Mouse (Mus musculus): ENCODE results near the gene Dcaf8.

The Dcaf8 gene

DNA sequence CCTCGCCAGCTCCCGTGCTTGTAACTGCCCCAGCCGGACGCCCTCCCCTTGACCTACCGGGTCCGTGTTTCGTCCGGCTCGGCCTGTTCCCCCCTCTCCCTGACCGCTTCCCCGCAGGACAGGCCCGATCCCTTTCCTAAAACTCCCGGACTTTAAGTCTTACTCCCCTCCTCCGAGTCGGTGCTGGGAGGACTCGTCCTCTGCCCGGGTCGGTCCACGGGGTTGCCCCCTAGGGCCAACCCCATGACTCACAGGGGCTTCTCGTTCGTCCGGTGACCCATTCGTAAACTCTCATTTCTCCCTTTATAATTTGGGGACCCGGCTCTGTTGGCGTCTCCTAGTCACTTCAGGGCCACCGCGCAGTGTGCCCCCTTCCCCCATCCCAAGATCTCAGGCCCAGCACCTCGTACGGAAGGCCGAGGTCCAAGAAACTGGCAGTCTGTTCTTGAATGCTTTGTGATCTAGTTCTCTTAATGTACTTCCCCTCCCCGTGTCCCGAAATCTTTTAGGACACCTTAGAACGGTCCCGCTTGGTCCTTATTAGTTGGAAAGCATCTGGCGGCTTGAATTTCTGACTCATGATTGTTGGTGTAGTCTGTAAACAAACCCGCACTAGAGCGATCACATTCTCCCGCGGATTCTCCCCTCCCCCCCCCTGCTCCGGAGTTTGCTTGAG is 533 bp downstream of the Dcaf8 start:
- peak; percentile 59 to 63 for DNase-seq

DNA sequence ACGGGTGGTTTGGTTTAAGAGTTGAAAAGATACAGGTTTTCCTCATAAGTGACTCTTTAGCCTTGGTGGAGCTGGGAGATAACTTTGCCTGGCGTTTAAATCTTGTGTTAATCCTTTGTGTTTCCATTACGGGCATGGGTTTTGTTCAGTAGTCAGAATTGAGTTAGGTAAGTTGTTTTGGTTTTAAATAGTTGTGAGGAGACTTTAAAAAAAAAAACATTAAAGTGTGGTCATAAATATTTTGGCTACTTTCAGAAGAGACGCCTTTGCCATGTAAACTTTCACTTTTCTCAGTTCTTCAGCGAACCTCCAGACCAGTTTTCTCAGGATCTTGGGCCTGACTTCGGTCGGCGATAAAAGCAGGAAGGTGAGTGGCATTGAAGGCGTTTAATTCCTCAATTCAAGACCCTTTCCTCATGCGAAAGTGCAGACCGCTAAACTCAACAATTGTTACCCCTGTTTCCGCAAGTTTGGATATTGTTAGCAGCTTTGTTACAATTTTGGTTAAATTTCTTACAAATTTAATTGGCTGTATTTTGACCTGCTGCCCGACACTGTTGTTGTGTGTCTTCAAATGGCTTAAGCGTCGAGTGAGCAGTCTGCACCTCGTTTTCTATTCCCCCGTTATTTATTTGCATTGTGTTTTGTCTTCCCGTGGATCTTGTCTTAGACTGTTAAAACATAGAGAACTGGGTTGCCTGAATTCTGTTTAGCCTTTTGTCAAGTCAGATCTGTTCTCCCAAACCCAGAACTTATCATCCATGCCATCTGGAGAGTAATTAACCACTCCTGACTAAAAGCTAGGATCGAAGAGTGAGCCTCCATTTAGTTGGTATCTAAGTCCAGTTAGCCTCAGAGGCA is 1.3 kb downstream of the Dcaf8 start:
- peak; percentile 12 to 22 for DNase-seq

- no peak for DNase-seq
These were observed 6.7 kb downstream of the Dcaf8 start for GRCm38 (mm10) chr1:172154536-172154935.

DNA sequence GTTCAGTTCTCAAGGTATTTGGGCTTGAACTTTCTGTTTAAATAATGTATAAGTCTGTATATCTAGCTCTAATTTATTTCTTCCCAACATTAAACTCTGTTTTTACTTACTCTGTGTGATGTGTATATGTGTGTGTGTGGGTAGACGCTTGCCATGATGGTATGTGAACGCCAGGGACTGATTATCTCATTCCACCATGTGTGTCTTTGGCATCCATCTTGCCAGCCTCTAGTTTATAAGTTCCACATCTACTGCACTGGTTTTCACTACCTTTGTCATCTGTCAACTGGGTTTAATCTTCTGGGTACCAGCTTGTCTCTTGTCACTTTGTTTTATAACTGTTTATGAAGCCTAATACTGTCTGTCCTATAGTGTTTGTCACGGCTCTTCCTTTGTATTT is 7.6 kb downstream of the Dcaf8 start:
- no peak for DNase-seq

- DNase-seq = no peak
These were observed 12.1 kb downstream of the Dcaf8 start for GRCm38 (mm10) chr1:172159970-172160369.

DNA sequence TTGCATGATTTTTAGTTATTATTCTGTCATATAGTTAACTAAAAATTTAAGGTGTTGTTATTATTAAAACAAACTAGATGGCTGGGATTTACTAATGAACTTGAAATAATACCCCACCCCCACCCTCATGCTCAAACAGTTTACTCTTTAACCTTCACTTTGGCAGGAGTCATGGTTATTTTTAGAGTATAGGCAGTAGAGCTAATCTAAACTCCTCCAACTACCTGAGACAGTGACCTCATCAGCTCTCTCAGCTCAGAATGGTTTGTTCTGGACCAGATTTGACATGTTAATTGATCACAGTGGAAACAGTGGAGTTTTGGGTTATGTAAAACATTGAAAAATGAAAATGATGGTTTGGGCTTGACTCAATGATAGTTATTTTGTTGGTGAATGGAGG is 12.6 kb downstream of the Dcaf8 start:
- no peak for DNase-seq

DNA sequence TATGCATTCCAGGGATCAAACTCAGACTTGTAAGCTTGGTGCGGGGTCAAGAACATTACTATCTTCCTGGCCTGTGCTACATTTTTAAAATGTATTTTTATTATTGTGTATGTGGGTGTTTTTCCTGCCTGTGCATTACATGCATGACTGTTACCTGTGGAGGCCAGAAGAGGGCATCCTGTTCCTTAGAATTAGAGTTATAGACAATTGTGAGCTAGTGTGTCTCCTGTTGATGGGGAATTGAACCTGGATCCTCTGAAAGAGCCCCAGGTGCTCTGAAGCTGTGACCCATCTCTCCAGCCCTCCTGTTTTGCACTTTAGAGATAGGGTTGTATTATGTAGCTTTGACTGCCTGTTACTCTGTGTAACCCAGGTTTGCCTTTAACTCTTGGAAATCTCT is 14.1 kb downstream of the Dcaf8 start:
- peak; percentile 49 to 63 for DNase-seq

- no peak for DNase-seq
These were observed 15.1 kb downstream of the Dcaf8 start for GRCm38 (mm10) chr1:172162959-172163358.

DNA sequence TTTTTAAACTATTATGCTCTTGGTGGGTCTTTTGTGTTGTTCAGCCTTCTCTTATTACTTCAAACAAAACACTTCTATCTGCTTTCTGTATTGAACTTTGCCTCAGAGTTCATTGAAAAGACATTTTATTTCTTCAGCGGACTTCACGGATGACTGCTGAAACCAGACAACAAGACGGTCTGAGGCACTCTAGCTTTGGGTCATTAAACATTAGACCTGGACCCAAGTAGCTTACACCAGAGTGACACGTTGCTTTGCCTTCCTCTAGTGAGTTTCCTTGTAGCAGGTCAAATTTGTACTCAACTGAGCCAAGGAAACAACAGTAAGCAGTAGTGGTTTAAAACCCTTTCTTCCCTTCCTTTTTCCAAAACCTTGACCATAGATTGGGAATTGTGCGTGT is 20.0 kb downstream of the Dcaf8 start:
- DNase-seq = no peak

- DNase-seq = no peak
These were observed 21.9 kb downstream of the Dcaf8 start for GRCm38 (mm10) chr1:172169809-172170208.

DNA sequence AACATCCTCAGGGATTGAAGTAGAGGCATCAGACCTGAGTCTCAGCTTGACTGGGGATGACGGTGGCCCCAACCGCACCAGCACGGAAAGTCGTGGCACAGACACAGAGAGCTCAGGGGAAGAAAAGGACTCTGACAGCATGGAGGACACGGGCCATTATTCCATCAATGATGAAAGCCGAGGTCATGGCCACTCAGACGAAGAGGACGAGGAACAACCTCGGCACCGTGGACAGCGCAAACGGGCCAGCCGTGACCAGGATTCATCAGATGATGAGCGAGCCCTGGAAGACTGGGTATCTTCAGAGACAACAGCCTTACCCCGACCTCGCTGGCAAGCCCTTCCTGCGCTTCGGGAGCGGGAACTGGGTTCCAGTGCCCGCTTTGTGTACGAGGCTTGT is 24.5 kb downstream of the Dcaf8 start:
- DNase-seq = no peak

DNA sequence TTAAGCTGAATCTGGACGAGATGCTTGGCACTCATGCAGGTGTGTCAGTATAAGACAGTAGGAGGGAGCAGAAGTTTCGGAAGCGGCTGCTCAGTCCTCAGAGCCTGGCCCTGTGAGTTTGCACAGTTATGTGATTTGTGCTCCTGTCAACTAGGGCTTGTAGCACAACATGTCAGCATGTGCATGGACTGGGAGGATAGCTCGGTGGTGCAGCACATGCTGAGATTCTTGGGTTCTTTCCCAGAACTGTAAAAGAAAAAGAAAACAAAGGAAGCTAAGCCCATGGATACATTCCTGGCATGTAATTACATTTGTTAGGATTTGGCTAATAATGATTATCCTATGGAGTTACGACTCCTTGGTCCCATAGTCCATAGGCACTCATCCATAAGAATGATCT is 25.3 kb downstream of the Dcaf8 start:
- no peak for DNase-seq

DNA sequence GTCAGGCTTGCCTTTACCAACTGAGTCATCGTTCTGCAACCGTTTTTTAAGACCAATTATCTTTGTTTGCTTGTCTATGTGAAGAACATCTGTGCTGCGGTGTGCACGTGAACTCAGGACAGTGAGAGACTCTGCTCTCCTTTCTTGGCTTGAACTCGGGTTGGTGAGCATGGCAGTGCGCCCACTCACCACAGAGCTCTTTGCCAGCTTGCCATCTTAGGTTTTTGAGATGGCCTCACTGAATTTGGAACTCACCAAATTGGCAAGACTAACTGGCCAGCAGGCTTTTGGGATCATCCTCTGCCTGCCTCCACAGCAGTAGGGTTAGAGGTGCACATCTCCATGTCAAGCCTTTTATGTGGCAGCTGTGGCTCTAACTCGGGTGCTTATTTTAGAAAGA is 29.9 kb downstream of the Dcaf8 start:
- no peak for DNase-seq

GRCm38 (mm10) chr1:172179102-172179501 is 31.2 kb downstream of the Dcaf8 start:
- no peak for DNase-seq

- no peak for DNase-seq
These were observed 33.0 kb downstream of the Dcaf8 start for GRCm38 (mm10) chr1:172180881-172181280.

- no peak for DNase-seq
These were observed 33.9 kb downstream of the Dcaf8 start for GRCm38 (mm10) chr1:172181777-172182176.

DNA sequence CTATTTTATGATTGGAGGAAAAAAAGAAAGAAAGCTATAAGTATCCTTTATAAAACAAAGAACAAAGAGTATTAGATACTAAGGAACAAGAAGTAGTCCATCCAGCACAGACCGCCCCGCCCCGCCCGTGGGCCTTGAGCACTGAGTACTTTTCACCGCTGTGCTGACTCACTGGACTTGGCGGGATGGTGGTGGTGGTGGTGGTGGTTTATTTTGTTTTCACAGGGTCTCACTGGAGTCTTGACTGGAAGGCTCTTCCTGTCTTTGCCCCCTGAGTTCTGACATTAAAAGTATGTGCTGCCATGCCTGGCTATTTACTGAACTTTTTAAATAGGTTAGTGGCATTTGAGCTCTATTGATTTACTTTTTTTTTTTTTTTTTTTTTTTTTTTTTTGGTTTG is 35.2 kb downstream of the Dcaf8 start:
- no peak for DNase-seq

DNA sequence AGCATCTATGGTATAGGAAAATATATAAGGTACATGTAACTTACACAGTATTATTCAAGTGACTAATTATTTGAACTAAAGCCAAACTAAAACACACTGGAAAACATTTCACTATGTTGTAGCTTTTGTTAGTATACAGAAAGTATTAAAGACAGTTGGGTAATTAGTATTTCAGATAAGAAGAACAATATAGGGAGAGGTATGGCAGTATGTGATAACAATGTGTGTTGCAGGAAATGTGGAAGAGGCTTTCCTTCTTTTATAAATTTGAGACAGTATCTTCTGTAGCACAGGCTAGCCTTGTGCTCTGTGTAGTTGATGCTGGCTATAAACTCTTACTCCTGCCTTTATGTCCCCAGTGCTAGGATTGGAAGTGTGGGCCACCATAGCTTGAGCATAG is 36.0 kb downstream of the Dcaf8 start:
- no peak for DNase-seq

DNA sequence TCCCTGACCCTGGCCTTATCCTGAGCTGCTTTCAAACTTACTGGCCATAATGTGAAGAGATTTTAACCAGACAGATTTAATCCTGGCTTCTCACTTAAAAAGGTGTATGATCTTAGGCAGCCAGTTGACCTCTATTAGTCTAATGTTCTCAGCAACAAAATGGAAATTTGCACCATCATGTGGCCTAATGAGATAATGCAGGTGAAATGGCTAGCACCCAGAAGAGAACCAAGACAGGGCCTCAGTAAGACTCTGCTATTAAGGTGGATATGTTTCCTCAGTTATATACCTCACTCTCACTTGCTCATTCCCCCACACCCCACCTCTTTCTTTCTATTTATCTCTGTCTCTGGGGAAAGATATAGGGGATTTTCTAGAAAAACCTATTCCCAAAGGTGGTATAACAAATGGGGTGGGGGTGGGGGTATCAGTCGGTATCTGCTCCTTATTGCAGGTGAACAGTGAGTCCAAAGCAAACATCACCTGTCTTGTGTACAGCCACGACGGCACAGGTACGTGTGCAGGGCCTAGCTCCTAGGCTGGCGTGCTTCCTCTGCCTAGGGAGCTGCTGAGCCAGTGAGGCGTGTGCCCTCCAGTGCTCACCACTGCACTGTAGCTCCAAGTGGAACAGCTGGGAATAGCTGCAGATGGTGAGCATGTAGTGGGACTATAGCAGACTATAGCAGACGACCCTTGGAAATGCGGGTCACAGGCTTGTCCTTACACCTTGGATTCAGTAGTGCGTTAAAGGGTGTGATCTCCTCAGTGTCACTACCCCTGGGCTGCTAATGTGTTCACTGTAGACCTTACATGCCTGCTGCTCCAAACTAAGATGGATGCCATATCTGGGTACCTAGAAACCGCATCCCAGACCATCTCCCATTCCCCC is 38.8 kb downstream of the Dcaf8 start:
- no peak for DNase-seq

- DNase-seq = peak; percentile 20 to 26
These were observed 41.0 kb downstream of the Dcaf8 start for GRCm38 (mm10) chr1:172188891-172189290.

DNA sequence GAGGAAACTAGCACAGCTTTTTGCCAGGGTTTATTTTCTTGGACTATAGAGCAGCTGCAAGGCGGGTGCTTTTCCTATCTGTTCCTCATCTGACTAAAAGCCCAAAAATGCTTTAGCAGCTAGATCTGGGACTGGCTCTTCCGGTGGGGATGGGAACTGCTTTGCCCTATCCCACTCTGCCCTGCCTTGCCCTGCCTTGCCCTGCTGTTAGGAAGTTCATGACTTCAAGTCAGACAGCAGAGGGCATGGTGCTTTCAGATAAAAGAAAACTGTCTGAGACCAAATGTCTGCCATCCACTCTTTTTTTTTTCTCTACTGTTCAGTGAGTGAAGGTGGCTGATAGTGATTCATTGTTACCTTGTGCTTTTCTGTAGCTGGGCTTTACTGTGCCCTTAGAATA is 43.7 kb downstream of the Dcaf8 start:
- no peak for DNase-seq

- DNase-seq = no peak
These were observed 44.3 kb downstream of the Dcaf8 start for GRCm38 (mm10) chr1:172192217-172192616.

GRCm38 (mm10) chr1:172194435-172194834 is 46.6 kb downstream of the Dcaf8 start:
- DNase-seq = no peak
